Mouse (Mus musculus): ENCODE data around the gene Simc1. TPM values are rescaled to one million over a fixed set of nuclear protein-coding genes. Genes with fewer than 3 reads are reported as not detected.

The Simc1 gene
- total RNA-seq, 2 experiments from 2014 or later: 13.5 to 14.4 TPM

DNA sequence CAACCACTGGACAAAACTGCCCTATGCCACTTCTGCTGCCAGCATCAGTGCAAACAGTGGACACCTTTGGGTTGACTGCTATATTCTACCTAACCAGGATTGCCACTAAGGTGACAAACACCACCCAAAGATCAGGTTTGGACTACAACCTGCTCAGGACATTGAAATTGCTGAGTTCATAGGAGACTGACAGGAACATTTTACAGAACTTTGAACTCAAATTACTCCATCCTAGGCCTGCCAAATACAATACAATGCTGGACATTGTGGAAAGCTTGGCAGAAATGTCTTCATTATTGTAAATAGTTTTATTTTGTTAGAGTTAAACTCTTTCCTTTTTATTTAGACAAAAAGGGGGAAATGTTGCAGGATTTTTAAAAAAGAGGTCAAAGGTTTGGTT lies 17.6 kb downstream of the Simc1 start:
- intact Hi-C loops (cut with DNase I): no loop called here
- DNase-seq (ENCODE audit: low spot score in 2 of 2): no peak

DNA sequence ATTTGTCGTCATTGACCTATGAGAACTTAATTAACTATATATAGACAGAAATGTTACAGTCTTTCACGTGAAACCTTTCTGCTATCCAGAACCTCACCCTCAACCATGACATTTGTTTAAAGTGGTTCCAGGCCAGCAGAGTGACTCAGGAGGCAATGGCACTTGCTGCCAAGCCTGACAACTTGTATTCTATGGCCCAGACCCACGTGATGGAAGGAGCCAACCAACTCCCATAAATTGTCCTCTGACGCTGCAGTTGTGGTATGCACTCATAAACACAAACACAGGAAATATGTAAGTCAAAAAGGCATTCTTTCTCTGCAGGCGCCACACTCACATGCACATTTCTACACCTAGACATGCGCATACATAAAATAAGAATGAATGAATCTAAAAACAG lies 23.6 kb downstream of the Simc1 start:
- no peak for DNase-seq (ENCODE audit: low spot score in 2 of 2)
- intact Hi-C loops (cut with DNase I): no loop called here

DNA sequence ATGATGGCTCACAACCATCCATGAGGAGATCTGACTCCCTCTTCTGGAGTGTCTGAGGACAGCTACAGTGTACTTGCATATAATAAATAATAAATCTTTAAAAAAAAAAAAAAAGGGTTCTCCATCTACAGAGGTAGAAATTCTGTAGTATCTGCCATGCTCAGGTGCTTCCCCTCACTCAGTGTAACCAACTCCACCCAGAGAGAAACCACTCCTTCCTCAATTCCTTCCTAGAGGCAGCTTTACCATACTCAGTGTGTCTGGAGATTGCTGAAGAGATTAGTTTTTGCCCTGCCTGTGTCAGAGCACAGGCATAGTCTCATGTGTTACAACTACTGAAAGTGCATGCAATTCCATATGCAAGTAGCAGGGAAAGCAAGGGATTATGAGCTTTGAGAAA lies 28.6 kb downstream of the Simc1 start:
- intact Hi-C loops (cut with DNase I): no loop called here
- DNase-seq (ENCODE audit: low spot score in 2 of 2): no peak

DNA sequence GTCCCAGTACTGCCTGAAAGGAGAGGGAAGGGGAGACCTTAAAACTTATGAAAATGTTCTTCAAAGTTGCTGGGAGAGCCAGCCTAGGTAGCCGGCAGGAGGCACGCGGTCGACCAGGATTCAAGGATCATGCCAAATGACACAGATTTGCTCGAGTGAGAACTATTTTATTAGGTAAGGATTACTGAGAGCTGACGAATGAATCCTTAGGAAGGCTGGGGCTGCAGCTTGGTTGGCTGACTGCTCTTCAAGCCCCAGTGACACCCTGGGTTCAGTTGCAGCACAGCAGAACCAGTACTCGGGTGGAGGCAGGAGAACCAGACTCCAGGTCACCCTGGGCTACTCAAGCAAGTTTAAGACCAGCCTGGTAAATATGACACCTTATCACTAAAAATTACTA lies 44.5 kb downstream of the Simc1 start:
- no peak for DNase-seq (ENCODE audit: low spot score in 2 of 2)
- intact Hi-C loops (cut with DNase I): no loop called here

DNA sequence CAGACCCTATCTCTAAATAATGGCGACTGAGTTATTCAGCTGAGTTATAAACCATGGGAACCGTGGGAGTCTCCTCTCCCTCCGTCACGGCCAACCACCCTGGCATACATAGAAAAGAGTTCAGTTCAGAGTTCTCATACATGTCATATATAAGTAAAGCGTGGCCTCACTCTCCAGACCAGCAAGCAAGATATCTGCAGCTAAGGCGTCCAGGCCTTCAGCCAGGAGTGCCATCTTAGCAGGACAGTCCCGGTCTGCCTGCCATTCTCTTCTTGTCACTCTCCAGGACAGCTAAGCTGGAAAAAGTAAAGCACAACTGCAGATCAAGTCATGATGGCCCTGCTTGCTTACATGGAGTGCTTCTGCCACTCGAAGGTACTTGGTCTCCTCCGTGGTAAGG lies 52.6 kb downstream of the Simc1 start:
- DNase-seq (ENCODE audit: low spot score in 2 of 2): no peak
- intact Hi-C loops (cut with DNase I): loop anchor here (10.0 kb wide), 1 partner anchor 441 kb away; no protein-coding TSS in a partner anchor

DNA sequence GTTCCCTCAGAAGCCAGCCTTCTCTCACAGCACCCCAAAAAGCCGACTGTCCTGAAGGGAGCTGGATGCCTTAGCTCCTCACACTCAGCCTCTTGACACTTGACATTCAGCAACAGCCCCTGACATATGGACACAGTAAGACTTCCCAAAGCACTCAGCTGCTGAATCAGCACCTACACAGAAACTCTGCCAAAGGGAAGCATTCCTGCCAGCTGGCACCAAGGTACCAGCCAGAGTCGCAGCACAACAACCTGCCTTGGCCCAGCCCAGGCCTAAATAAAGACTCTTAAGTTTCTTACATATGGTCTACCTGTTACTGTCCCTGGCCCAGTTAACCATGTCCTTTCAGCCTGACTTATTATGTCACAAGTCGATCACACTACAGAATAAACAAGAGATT lies 53.2 kb downstream of the Simc1 start:
- intact Hi-C loops (cut with DNase I): loop anchor here (10.0 kb wide), 1 partner anchor 442 kb away; no protein-coding TSS in a partner anchor
- DNase-seq (ENCODE audit: low spot score in 2 of 2): peak in 1 of 2 experiments; percentile 61

DNA sequence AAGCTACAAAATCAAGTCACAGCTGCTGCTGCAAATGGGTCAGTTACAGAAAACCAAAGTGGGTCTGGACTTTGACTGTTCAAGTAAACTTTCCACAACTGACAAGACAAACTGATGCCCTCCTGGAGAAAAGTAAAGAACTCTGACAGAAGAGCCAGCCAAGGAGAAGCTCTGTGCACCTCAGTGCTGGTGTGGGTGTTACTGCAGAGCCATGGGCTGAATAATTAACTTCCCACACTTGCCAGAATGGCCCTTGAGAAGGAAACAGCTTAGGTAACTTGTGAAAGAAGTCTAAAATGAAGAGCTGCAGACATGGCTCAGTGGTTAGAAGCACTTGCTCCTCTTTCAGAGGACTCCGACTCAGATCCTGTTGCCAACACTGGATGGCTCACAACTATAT lies 54.1 kb downstream of the Simc1 start:
- peak in 1 of 2 experiments; percentile 24 for DNase-seq (ENCODE audit: low spot score in 2 of 2)
- intact Hi-C loops (cut with DNase I): loop anchor here (10.0 kb wide), 1 partner anchor 443 kb away; no protein-coding TSS in a partner anchor

DNA sequence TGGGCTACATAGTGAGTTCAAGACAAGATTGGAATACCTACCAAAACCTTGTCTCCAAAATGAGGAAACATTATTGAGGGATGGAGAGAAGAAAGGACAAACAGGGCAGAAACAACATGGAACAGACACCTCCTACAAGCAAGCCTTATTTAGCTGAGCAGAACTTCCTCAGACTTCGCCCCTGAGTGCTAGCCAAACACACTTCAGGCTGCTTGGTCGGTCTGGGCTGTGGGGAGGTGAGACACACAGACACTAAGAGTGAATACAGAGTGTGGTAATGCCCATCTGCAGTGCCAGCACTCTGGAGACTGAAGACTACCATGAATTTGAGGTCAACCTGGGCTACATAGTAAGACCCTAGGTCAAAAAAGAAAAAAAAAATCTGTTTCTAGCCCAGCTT lies 56.1 kb downstream of the Simc1 start:
- DNase-seq (ENCODE audit: low spot score in 2 of 2): no peak
- intact Hi-C loops (cut with DNase I): loop anchor here (10.0 kb wide), 1 partner anchor 445 kb away; no protein-coding TSS in a partner anchor

DNA sequence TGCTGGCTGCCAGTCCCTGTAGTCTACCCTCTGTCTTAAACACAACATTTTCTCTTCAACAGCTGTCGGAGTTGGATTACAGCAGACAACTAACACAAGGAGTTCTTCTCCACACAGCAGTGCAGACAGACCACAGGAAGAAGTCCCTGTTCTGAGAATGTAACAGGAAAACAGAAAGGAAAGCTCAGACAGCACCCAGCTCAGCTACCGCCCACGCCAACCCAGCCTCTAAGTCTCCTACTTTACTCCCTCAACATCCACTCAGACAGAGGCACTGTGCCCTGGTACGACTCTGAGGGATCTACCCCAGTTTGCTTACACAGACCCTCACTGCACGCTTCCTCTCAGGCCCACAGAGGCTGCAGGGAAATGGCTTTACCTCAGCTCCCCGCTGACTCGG lies 57.0 kb downstream of the Simc1 start:
- intact Hi-C loops (cut with DNase I): no loop called here
- DNase-seq (ENCODE audit: low spot score in 2 of 2): peak in 1 of 2 experiments; percentile 61

DNA sequence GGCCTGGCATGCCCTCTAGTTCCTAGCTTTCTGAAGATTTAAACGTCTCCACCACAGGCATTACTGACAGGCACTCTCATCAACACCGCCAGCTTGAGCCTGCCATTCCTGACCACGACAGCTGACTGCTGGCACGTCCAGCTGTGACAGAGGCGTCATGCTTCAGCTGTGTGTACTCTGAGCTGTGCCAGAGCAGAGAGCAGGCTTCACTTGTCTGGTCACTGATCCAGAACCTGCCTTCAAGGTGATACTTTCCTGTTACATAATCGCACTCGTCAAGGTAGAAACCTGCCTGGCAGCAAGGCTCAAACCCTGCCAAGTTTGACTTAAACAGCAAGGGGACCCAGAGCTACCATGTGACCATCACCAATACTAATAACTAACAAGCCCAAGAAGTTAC lies 59.0 kb downstream of the Simc1 start:
- DNase-seq (ENCODE audit: low spot score in 2 of 2): no peak
- intact Hi-C loops (cut with DNase I): no loop called here

DNA sequence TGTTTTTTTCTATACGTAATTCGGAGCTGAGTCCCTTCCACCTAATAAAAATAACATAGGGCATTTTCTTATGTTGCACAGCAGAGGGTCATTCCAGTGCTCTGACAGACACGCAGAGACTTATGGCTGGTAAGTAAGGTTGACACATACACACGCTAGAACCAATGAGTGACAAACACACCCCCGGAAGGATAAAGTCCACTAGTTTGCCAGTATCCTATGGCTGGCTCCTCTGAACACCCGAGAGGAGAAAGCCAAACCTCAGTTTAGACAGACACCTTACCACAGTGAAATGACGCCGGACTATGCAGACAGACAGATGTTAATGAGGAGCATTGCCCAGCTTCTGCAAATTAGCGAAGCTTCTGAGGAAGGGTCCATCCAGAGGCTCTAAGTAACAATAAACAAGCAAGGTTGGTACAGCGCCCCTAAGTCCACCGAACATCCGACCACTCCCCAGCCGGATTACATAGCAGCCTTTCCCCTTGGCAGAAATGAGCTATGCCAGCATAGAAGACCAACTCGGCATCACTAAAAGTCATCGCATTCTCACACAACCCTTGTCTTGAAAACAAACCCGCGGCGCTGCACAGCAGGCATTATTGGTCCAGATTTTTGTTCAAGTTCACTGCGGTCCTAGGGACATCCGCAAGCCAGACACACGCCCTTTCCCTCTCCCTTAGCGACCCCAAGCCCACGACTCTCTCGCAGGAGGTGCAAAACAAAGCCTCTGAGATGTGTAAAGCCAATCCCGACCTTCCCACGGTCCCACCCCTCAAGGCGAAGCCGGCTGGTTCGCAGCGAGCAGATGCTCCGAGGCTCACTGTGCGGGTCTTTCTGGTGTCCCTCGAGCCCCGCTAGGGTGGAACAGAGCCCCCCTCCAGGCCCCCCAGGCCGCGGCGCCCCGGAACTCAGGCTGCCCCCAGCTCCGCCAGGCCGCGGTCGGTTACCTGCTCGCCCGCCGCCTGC lies 60.9 kb downstream of the Simc1 start:
- intact Hi-C loops (cut with DNase I): loop anchor here (1.0 kb wide), 1 partner anchor 26 kb away; the partner anchor contains the start of genes Higd2a and Nop16

DNA sequence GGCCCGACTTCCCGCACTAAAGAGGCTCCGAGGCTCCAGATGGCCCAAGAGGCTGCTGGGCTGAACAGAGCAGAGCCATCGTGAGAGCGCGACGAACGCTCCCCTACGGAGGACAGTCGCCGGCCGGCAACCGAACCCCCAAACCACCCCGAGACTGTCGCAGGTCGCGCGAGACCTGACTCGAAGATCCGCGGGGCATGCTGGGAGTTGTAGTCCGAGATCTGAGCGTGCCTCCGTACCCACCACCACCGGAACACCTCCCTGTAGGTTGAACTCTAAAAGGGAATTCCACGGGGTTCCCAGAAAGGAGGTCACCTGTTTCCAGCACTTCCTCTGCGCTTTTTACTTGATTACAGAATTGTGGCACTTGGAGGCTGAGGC lies 61.6 kb downstream of the Simc1 start, which contains the start of gene 4833439L19Rik:
Gene 4833439L19Rik (minus strand): TSS at position 235 of the 381 bp plus-strand sequence.
- intact Hi-C loops (cut with DNase I): loop anchor here (1.0 kb wide), 1 partner anchor 25 kb away; the partner anchor contains the start of genes Higd2a and Nop16
- peak; percentile 95 to 96 for DNase-seq (ENCODE audit: low spot score in 2 of 2)

More for the DNA sequence above, 60.9 kb downstream of the Simc1 start:
- DNase-seq (ENCODE audit: low spot score in 2 of 2): no peak

DNA sequence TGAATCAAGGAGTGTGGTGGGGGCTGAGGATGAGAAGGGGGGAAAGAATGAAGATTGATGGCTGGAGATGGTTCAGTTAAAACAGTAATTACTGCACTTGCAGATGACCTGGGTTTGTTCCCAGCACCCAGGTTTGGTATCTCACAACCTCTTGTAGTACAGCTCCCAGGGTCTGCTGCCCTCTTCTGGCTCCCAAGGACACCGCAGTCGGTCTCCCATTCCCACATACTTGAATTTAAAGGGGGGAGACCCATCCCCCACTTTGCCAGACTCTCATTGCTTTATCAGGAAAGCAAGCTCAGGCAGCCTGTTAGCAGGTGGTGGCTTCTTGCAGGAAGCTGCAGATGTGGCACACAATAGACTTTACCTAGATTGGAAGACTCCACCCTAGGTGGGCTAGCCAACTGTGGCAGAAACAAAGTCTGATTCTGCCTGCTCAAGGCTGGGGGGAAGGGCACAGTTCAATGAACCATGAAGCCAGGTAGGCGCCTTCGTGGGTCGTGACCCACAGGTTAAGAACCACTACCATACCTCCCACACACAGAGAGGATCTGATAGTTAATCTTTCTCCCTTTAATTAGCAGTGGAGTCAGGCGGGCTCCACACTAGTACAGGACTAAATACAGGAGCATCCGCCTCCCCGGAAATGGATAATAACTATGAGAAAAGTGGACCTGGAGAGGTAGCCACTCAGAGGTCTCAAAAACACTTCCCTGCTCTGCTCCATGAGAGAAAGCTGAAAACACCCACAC lies 62.2 kb downstream of the Simc1 start:
- peak; percentile 38 to 60 for DNase-seq (ENCODE audit: low spot score in 2 of 2)
- intact Hi-C loops (cut with DNase I): loop anchor here (1.0 kb wide), 1 partner anchor 25 kb away; the partner anchor contains the start of genes Higd2a and Nop16

DNA sequence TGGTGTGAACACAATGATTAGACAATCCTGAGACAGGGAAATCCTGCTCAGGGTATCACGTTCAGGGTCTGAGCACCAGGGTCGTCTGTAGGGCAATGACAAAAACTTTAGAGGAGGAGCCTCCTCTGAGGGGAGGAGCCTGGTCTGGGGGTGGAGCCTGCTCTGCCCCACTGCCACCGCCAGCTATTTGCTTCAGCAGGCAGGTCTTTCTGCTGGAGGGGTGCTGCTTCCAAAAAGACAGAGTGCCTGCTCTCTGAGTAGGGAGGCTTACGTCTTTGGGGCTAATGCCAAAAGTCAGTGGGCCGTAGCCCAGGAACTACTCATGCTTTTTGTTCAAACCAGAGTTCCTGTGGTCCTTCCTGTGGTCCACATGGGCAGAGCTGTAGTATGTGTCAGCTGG lies 64.8 kb downstream of the Simc1 start:
- intact Hi-C loops (cut with DNase I): no loop called here
- no peak for DNase-seq (ENCODE audit: low spot score in 2 of 2)

DNA sequence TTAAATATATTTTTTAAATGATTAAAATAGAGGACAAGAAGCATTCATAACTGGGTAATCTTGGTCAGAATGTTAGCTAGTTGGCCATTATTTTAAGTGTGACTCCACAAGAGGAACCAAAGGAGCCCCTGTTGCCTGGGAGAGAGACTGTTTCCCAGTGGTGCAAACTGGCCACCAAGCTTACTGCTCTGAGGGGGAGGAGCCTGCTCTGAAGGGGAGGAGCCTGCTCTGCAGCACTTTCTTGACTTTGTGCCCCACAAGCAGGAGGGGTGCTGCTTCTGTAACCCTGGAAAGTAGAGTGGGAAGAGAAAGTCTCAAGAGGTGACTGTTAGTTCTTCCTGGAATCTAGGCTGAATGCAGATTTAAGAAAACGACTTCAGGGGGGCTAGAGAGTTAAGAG lies 65.7 kb downstream of the Simc1 start:
- intact Hi-C loops (cut with DNase I): no loop called here
- DNase-seq (ENCODE audit: low spot score in 2 of 2): no peak

DNA sequence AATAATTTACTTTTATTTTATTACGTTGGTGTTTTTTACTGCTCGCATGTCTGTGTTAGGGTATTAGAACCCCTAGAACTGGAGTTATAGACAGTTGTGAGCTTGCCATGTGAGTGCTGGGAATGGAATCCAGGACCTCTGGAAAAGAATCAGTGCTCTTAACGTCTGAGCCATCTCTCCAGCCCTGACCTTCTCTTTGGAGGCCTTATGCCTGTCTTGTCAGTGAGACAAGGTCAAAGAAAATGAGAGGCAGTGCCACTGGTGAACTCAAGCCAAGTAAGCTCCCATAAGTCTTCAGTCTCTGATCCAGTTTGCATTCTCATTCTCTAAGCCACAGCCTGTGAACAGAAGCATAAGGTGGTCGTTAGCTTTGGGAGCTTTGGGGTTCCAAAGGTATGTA lies 67.2 kb downstream of the Simc1 start:
- DNase-seq (ENCODE audit: low spot score in 2 of 2): no peak
- intact Hi-C loops (cut with DNase I): no loop called here

DNA sequence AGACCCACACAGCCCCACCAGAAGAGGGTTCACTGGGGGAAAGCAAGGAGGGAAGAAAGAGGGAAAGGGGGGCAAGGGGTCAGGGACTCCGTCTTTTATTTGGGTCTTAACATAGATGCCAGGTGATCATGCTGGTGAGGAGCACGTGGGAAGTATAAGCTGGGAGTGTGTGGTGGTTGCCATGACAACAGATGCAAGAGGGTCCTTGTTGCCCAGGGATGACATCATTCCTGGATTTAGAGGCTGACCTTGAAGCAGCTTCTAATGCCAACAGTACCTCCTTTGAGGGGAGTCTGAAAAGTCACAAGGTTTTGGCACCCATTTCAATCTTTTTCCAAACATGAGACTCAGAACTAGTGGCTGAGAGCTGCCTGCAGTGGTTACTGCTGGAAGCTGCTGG lies 68.1 kb downstream of the Simc1 start:
- no peak for DNase-seq (ENCODE audit: low spot score in 2 of 2)

DNA sequence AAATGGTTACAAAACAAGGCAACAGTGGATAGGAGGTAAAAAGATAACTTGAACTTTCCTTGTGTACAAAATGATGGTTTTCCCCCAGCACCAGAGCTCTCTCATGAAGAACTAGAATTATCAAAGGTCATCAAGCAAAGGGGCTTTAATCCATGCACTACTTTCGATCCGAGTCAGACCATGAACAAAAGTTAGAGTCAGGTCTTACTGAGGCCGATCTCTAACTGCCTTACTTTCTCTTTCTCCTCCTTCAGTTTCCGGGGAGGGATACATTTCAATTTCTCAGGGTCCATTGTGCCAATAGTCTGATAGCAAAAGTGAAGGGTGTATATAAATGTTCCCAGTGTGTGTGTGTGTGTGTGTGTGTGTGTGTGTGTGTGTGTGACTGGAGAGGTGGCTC lies 69.0 kb downstream of the Simc1 start:
- intact Hi-C loops (cut with DNase I): no loop called here
- DNase-seq (ENCODE audit: low spot score in 2 of 2): no peak

More for the DNA sequence above, 68.1 kb downstream of the Simc1 start:
- intact Hi-C loops (cut with DNase I): no loop called here

DNA sequence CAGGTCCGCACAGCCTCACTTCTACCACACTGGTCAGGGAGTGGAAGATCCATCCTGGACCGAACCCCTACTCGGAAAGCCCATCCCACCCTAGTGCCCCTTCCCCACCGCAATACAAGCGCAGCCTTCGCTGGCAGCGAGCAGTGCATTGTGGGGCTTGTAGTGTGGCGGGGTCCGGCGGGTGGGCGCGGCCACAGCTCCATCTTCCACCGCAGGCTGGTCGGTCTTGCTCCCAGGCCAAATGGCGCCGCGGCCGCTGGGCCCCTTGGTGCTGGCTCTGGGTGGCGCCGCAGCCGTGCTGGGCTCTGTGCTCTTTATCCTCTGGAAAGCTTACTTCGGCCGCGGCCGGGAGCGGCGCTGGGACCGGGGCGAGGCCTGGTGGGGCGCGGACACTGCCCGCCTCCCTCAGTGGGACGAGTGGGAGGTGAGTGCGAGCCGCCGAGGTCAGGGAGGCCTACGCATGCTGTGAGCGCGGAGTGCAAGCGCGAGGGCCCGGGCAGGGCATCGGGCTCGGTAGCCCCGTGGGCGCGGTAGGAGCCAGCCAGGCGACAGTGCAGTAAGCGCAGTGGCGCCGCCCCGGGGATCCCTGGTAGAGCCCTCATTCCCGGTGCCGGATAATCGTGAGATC lies 71.4 kb downstream of the Simc1 start, which contains the start of gene Arl10:
Gene Arl10 (plus strand): TSS at position 162 of the 628 bp plus-strand sequence.
- intact Hi-C loops (cut with DNase I): loop anchor here (1.0 kb wide), 1 partner anchor 49 kb away; no protein-coding TSS in a partner anchor
- DNase-seq (ENCODE audit: low spot score in 2 of 2): peak; percentile 69 to 80

All from left cerebral cortex, postnatal 25 days (tissue).